Mouse (Mus musculus) cerebellum, adult 2 months (tissue): ENCODE measurements at regions not wholly inside any gene's neighbourhood (a gene's known extent, or its start where the extent isn't known, plus 50 kb on each side); places are given as distances from the start of the nearest gene placed in this dataset.

Source experiments
- CTCF ChIP-seq: fragments of 200-500 bp; IDR thresholded peaks from 2 replicates; pipeline ENCODE4 v1.5.1; 2011; ENCODE audit warnings: low read depth, mild to moderate bottlenecking, control low read depth, low read length, moderate library complexity, borderline replicate concordance; ENCODE audit not compliant: insufficient read depth
- POLR2A ChIP-seq: fragments of 200-500 bp; IDR thresholded peaks from 2 replicates; pipeline ENCODE4 v1.6.1; 2011; ENCODE audit warnings: low read length, control low read depth, borderline replicate concordance; ENCODE audit not compliant: insufficient read depth

DNA sequence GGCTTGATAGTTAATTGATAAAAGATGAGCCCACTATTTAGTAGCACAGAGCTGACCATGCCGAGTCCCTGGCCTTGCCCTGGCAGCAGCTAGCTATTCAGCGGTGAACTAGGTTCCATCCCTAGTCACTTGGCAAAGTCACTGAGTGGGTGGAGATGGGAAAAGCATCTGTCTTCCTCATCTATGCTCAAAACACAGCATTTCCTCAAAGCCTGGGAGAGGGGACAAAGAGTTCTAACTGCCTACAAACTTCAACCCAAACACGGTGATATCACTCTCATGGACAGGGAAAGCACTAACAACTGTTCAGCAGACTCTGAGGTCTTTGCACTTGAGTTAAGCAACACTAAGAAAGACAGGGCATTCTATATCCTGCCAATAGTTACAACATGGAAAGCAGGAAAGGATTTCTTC is 225.5 kb downstream of the Qk start:
- TF ChIP-seq CTCF (no peak), POLR2A (no peak)
